Mouse (Mus musculus) cerebellum, adult 2 months (tissue): ENCODE results near the gene Ankrd17. TPM values are rescaled to one million over a fixed set of nuclear protein-coding genes. Genes with fewer than 3 reads are reported as not detected.

Source experiments
- DNase-seq, 2 experiments: peaks; one replicate each; pipeline ENCODE4 v3.0.0; 2021
- H3K27ac ChIP-seq: fragments of 200-500 bp; 2 replicates; pipeline ENCODE4 v1.5.1; 2012; ENCODE audit warnings: low read length, control low read depth, inconsistent platforms; ENCODE audit not compliant: insufficient read depth
- H3K27me3 ChIP-seq: fragments of 200-500 bp; 2 replicates; pipeline ENCODE4 v1.6.1; 2012; ENCODE audit warnings: inconsistent platforms, mild to moderate bottlenecking, low read length, moderate library complexity; ENCODE audit not compliant: control insufficient read depth, insufficient read depth
- H3K4me1 ChIP-seq: fragments of 200-500 bp; 2 replicates; pipeline ENCODE4 v1.6.1; 2011; ENCODE audit warnings: low read length; ENCODE audit not compliant: control insufficient read depth, insufficient read depth
- H3K4me3 ChIP-seq: fragments of 200-500 bp; replicated peaks from 2 replicates; pipeline ENCODE3; 2011; ENCODE audit warnings: mild to moderate bottlenecking, low read depth, low read length, control low read depth; ENCODE audit not compliant: insufficient read depth
- CTCF ChIP-seq: fragments of 200-500 bp; IDR thresholded peaks from 2 replicates; pipeline ENCODE4 v1.5.1; 2011; ENCODE audit warnings: low read depth, mild to moderate bottlenecking, control low read depth, low read length, moderate library complexity, borderline replicate concordance; ENCODE audit not compliant: insufficient read depth
- POLR2A ChIP-seq: fragments of 200-500 bp; IDR thresholded peaks from 2 replicates; pipeline ENCODE4 v1.6.1; 2011; ENCODE audit warnings: low read length, control low read depth, borderline replicate concordance; ENCODE audit not compliant: insufficient read depth
- WGBS: fragments of 180-500 bp; shearing (Covaris S2); methylation state at CpG from one replicate; pipeline ENCODE4 v1.1.7; 2018; 5-methylcytosine and 5-hydroxymethylcytosine counted together
- polyA plus RNA-seq: library from polyadenylated mRNA; depleted of rRNA; stranded (reverse); fragments of >200 nt; gene quantifications from 2 replicates; pipeline ENCODE4 v1.2.3, GENCODE M21; 2012; rRNA removed

Gene Ankrd17
- polyA plus RNA-seq, 1 experiment: 55.6 TPM

DNA sequence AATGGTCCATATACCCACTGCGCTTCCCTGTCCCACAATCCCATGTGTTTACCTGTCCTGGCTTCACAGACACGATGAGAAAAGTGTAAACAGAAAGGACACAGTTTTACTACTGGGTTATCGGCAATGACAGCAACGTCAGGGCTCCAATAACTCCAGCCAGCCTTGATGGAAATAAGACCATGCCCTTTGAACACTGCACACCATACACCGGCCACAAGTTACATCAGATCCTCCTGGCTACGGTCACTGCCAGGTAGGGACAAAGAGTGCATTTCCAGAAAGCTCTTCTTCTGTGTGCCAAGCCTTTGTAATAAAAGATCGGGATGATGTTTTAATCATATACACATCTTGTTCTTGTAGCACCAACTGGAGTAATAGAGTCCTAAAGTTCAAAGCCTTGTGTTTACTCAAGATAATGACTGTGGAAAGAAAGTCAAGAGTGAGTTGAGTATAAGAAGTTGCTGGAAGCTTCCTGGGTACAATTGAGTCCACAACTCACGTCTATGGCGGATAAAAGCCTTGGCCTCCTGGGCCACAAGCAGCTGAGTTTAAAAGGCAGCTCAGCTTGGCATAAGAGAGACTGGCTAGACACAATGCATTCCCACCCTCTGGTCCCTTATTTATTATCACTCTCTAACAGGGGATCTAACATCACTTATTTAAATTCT, 163.8 kb downstream of the Ankrd17 start:
- DNase-seq: no peak
- TF ChIP-seq POLR2A (no peak), CTCF (no peak)
- Histone ChIP-seq H3K27me3 (no peaks in the 10 kb centered on the region), H3K27ac (no peak overlapping the region), H3K4me3 (no peak overlapping the region), H3K4me1 (no peaks in the 10 kb centered on the region)
- 78% methylated on average over 9 of the region's 9 CpGs for WGBS

GRCm38 (mm10) chr5:90199922-90200632, 166.3 kb downstream of the Ankrd17 start:
- no peak overlapping the region for H3K27ac ChIP-seq
- H3K4me3 ChIP-seq: no peak overlapping the region
- H3K27me3 ChIP-seq: no peaks in the 10 kb centered on the region
- H3K4me1 ChIP-seq: no peaks in the 10 kb centered on the region
- DNase-seq: no peak
- WGBS: 62% methylated on average over 16 of the region's 16 CpGs
- TF ChIP-seq POLR2A (no peak), CTCF (no peak)

GRCm38 (mm10) chr5:90194831-90195230, 171.5 kb downstream of the Ankrd17 start:
- peak; percentile 61 for TF ChIP-seq CTCF
- TF ChIP-seq POLR2A: no peak
- H3K27ac ChIP-seq: no peak overlapping the region
- no peak overlapping the region for H3K4me3 ChIP-seq
- WGBS: 20% methylated on average over 6 of the region's 6 CpGs
- H3K27me3 ChIP-seq: no peaks in the 10 kb centered on the region
- DNase-seq: peak; percentile 19 to 27
- no peaks in the 10 kb centered on the region for H3K4me1 ChIP-seq

- Histone ChIP-seq H3K27me3 (no peaks in the 10 kb centered on the region; the same call in 1 of the 2 replicates), H3K4me3 (no peak overlapping the region), H3K4me1 (no peaks in the 10 kb centered on the region), H3K27ac (no peak overlapping the region)
- TF ChIP-seq CTCF (no peak), POLR2A (no peak)
- no peak for DNase-seq
- WGBS: 64% methylated on average over 5 of the region's 5 CpGs
Observed at GRCm38 (mm10) chr5:90182782-90183181, 183.6 kb downstream of the Ankrd17 start.

DNA sequence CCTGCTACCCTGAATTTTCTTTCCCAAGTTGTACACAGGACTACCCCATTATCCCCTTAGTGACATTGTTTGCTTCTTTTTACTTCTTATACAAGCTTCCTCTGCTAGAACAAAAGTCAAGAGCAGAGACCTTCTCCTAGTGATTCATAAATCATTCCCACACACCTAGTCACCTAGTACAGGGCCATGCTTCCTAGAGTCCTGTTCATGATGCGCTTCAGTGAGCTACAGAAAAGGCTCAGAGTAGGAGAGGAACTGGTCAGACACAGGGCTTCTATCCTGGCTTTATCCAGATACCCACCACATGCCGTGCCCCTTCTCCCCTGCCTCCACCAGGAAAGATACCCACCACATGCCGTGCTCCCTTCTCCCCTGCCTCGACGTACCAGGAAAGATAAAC, 187.3 kb downstream of the Ankrd17 start:
- no peaks in the 10 kb centered on the region; the same call in 1 of the 2 replicates for H3K27me3 ChIP-seq
- WGBS: 86% methylated on average over 5 of the region's 5 CpGs
- H3K4me1 ChIP-seq: no peaks in the 10 kb centered on the region
- no peak overlapping the region for H3K4me3 ChIP-seq
- no peak for DNase-seq
- no peak for TF ChIP-seq POLR2A
- no peak for TF ChIP-seq CTCF
- H3K27ac ChIP-seq: no peak overlapping the region

GRCm38 (mm10) chr5:90178116-90178515, 188.3 kb downstream of the Ankrd17 start:
- no peak for DNase-seq
- Histone ChIP-seq H3K27me3 (no peaks in the 10 kb centered on the region; the same call in 1 of the 2 replicates), H3K4me3 (no peak overlapping the region), H3K4me1 (no peaks in the 10 kb centered on the region), H3K27ac (no peak overlapping the region)
- WGBS: 86% methylated on average over 1 of the region's 1 CpGs
- no peak for TF ChIP-seq CTCF
- TF ChIP-seq POLR2A: no peak

Other genes with a start within 250 kb of the Ankrd17 start
- gene Cox18, start 142.6 kb downstream of the Ankrd17 start, polyA plus RNA-seq: 35.7 and 36.2 TPM in 2 replicates
- gene Gm9958, start 627 bp upstream of the Ankrd17 start, polyA plus RNA-seq: 2.6 and 2.7 TPM in 2 replicates
- 0.05 TPM in 1 of 2 replicates, not detected in the other for gene Alb, start 94.3 kb upstream of the Ankrd17 start, polyA plus RNA-seq
- 1.4 and 9.5 TPM in 2 replicates for gene Afp, start 124.2 kb upstream of the Ankrd17 start, polyA plus RNA-seq
- not detected in 2 replicates for gene Afm, start 152.4 kb upstream of the Ankrd17 start, polyA plus RNA-seq
- not detected in 2 replicates for gene 5830473C10Rik, start 194.5 kb upstream of the Ankrd17 start, polyA plus RNA-seq